Mouse (Mus musculus): Measurements from ENCODE around the gene Pfkfb1.

Pfkfb1 gene

GRCm38 (mm10) chrX:150662809-150663208, 74.8 kb downstream of the Pfkfb1 start:
- in situ Hi-C loops (cut with MboI; ENCODE audit: low sequenced_read_pairs) = loop anchor here (25.0 kb wide), 1 partner anchor 151 kb away; no protein-coding TSS in a partner anchor

- in situ Hi-C loops (cut with MboI; ENCODE audit: low sequenced_read_pairs) = no loop called here
These were observed 89.5 kb downstream of the Pfkfb1 start for GRCm38 (mm10) chrX:150677505-150677904.
